Mouse (Mus musculus) C2C12 (cell line): ENCODE measurements around the gene Tdp1. TPM values are rescaled to one million over a fixed set of nuclear protein-coding genes. Genes with fewer than 3 reads are reported as not detected.

Experiments
- H3K27me3 ChIP-seq: one replicate; pipeline ENCODE4 v1.6.1; 2011; ENCODE audit not compliant: control insufficient read depth, insufficient read depth, insufficient read length
- H3K36me3 ChIP-seq: one replicate; pipeline ENCODE4 v1.6.1; 2011; ENCODE audit not compliant: control insufficient read depth, insufficient read depth
- H3K4me3 ChIP-seq: one replicate; pipeline ENCODE4 v1.5.1; 2011; ENCODE audit warnings: mild to moderate bottlenecking, control low read depth; ENCODE audit not compliant: poor library complexity, insufficient read depth, severe bottlenecking
- H3K79me2 ChIP-seq: one replicate; pipeline ENCODE4 v1.6.1; 2011; ENCODE audit not compliant: control insufficient read depth, insufficient read depth
- H3K79me3 ChIP-seq: one replicate; pipeline ENCODE4 v1.6.1; 2011; ENCODE audit warnings: low read depth, control low read depth
- H3ac ChIP-seq: one replicate; pipeline ENCODE3; 2011; ENCODE audit warnings: low read depth; ENCODE audit not compliant: control insufficient read depth, insufficient read length
- CEBPB ChIP-seq: IDR thresholded peaks from one replicate; pipeline ENCODE4 v1.6.1; 2011; ENCODE audit warnings: low read depth, mild to moderate bottlenecking, control low read depth, moderate library complexity
- CTCF ChIP-seq: IDR thresholded peaks from one replicate; pipeline ENCODE4 v1.5.1; 2011; ENCODE audit not compliant: control insufficient read depth, insufficient read depth, insufficient read length
- FOSL1 ChIP-seq: IDR thresholded peaks from one replicate; pipeline ENCODE4 v1.8.0; 2011; ENCODE audit warnings: mild to moderate bottlenecking, low read length; ENCODE audit not compliant: poor library complexity, insufficient read depth, severe bottlenecking
- MAX ChIP-seq: IDR thresholded peaks from one replicate; pipeline ENCODE4 v1.6.1; 2011; ENCODE audit warnings: mild to moderate bottlenecking, control low read depth
- MYOD1 ChIP-seq: IDR thresholded peaks from one replicate; pipeline ENCODE4 v1.6.1; 2011; ENCODE audit warnings: low read depth; ENCODE audit not compliant: control insufficient read depth, insufficient read length
- MYOG ChIP-seq: IDR thresholded peaks from one replicate; pipeline ENCODE4 v1.6.1; 2011; ENCODE audit not compliant: control insufficient read depth, insufficient read length; ENCODE audit errors: extremely low read depth
- USF1 ChIP-seq: IDR thresholded peaks from one replicate; pipeline ENCODE4 v1.6.1; 2011; ENCODE audit warnings: low read depth, mild to moderate bottlenecking, control low read depth, moderate library complexity
- polyA plus RNA-seq: library from polyadenylated mRNA; unstranded; fragments of >200 nt; fragmentation: generic; extraction: Trizol; gene quantifications from one replicate; pipeline ENCODE4 v1.2.1, GENCODE M21; 2012; ENCODE audit warnings: missing spikeins

Gene Tdp1
- polyA plus RNA-seq, 1 experiment: 39.5 TPM

- no peak overlapping the region for H3ac ChIP-seq
- no peaks in the 10 kb centered on the region for H3K79me2 ChIP-seq
- H3K4me3 ChIP-seq: no peak overlapping the region
- H3K27me3 ChIP-seq: no peaks in the 10 kb centered on the region
- no peaks in the 10 kb centered on the region for H3K79me3 ChIP-seq
- TF ChIP-seq MAX: no peak
- no peak for TF ChIP-seq CTCF
- TF ChIP-seq CEBPB: no peak
- TF ChIP-seq USF1: no peak
- TF ChIP-seq FOSL1: no peak
- no peak for TF ChIP-seq MYOD1
- no peak for TF ChIP-seq MYOG
- H3K36me3 ChIP-seq: peaks cover 4% of the 10 kb centered on the region
These were observed 44.8 kb downstream of the Tdp1 start for GRCm38 (mm10) chr12:99929160-99929559.

GRCm38 (mm10) chr12:99932245-99932644 lies 47.9 kb downstream of the Tdp1 start:
- no peak overlapping the region for H3ac ChIP-seq
- no peak overlapping the region for H3K4me3 ChIP-seq
- no peak for TF ChIP-seq CTCF
- no peak for TF ChIP-seq MYOG
- TF ChIP-seq FOSL1: no peak
- TF ChIP-seq MAX: no peak
- no peak for TF ChIP-seq USF1
- no peak for TF ChIP-seq MYOD1
- no peak for TF ChIP-seq CEBPB
- no peaks in the 10 kb centered on the region for H3K27me3 ChIP-seq
- no peaks in the 10 kb centered on the region for H3K79me2 ChIP-seq
- peaks cover 4% of the 10 kb centered on the region for H3K36me3 ChIP-seq
- no peaks in the 10 kb centered on the region for H3K79me3 ChIP-seq

DNA sequence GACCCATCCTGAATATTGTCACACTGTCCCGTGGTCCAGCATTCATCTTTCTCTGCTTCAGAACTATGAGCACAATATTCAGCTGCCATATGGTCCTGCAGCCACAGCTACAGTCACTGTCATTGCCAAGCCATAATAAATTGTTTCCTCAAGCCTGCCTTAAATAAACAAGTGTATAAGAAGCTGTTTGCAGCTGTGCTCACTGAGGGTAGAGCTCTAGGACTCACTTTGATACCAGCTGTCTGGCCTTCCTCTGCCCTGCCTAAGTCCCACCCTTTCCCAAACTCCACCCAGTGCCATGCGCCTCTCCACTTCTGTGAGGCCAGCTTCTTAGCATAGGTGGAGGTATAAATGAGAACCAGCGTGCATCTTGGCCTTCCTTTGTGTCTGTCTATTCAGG lies 49.3 kb downstream of the Tdp1 start:
- Histone ChIP-seq H3K79me3 (no peaks in the 10 kb centered on the region), H3K79me2 (no peaks in the 10 kb centered on the region), H3K27me3 (no peaks in the 10 kb centered on the region), H3K4me3 (no peak overlapping the region), H3ac (no peak overlapping the region), H3K36me3 (peaks cover 4% of the 10 kb centered on the region)
- TF ChIP-seq USF1 (no peak), MYOD1 (no peak), MYOG (no peak), MAX (no peak), FOSL1 (no peak), CEBPB (no peak), CTCF (no peak)

DNA sequence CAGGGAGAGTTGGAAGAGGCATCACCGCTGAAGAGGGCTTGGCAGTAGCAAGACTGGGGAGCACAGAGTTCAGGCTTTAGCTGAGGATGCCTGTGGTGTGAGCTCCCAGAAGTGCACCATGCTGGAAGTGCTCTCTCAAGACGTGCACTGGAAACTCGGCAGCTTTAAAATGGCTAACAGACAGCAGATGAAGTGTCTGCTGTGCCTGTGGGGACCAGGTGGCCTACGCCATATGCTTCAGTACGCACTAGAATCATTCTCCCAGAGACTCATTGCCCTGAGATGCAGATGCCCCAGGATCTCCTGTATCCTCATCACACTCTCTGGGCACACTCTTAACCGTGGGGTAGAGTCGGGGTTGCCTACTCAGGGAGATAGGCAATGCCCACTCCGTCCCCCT lies 51.1 kb downstream of the Tdp1 start:
- no peak overlapping the region for H3K4me3 ChIP-seq
- TF ChIP-seq FOSL1 (no peak), MYOG (no peak), CTCF (no peak), CEBPB (no peak), MAX (no peak), USF1 (no peak)
- H3K27me3 ChIP-seq: no peaks in the 10 kb centered on the region
- H3K79me2 ChIP-seq: no peaks in the 10 kb centered on the region
- no peak overlapping the region for H3ac ChIP-seq
- peaks cover 4% of the 10 kb centered on the region for H3K36me3 ChIP-seq
- H3K79me3 ChIP-seq: no peaks in the 10 kb centered on the region

DNA sequence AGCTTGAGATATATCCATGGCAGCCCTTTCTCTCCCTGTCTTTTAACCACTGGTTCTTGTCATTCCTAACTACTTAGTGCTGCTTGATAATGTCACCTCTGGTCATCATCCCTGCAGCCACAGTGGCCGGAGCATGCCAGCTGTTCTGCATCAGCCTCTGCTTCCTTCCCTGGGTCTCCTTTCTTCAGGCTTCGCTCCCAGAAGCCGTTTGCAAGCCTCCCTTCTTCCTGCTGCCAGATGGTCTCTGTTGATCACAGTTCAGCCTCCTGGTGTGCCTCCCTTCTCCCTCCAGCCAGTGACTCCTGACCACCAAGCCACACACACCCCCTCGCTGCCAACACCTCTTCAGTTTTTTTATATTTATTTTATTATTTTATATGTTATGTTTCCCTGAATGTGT lies 54.2 kb downstream of the Tdp1 start:
- H3K79me2 ChIP-seq: no peaks in the 10 kb centered on the region
- peaks cover 15% of the 10 kb centered on the region for H3K36me3 ChIP-seq
- no peak overlapping the region for H3ac ChIP-seq
- H3K79me3 ChIP-seq: no peaks in the 10 kb centered on the region
- no peak overlapping the region for H3K4me3 ChIP-seq
- H3K27me3 ChIP-seq: no peaks in the 10 kb centered on the region
- TF ChIP-seq MYOG: no peak
- no peak for TF ChIP-seq MYOD1
- TF ChIP-seq FOSL1: no peak
- no peak for TF ChIP-seq USF1
- no peak for TF ChIP-seq CTCF
- TF ChIP-seq CEBPB: no peak
- no peak for TF ChIP-seq MAX

GRCm38 (mm10) chr12:99939179-99939578 lies 54.9 kb downstream of the Tdp1 start:
- no peaks in the 10 kb centered on the region for H3K79me2 ChIP-seq
- peaks cover 15% of the 10 kb centered on the region for H3K36me3 ChIP-seq

More at GRCm38 (mm10) chr12:99939179-99939578, 54.9 kb downstream of the Tdp1 start:
- H3K79me3 ChIP-seq: no peaks in the 10 kb centered on the region
- H3ac ChIP-seq: no peak overlapping the region
- H3K4me3 ChIP-seq: no peak overlapping the region
- no peak for TF ChIP-seq CTCF
- TF ChIP-seq MYOD1: no peak
- no peak for TF ChIP-seq USF1
- no peak for TF ChIP-seq MAX
- TF ChIP-seq FOSL1: no peak
- H3K27me3 ChIP-seq: no peaks in the 10 kb centered on the region
